Comparison of ENCODE assay signal across 8 mouse cellular contexts in genomic region chr8:69887289-69888243, GRCm38 (mm10). TPM values are rescaled to one million over a fixed set of nuclear protein-coding genes. Genes with fewer than 3 reads are reported as not detected.
DNase-seq lines count a peak whose midpoint lies in the region; ATAC-seq and TF ChIP-seq lines count a peak whose summit lies in the region.

Cilp2 (minus strand) TSS chr8:69887687.

- 2% methylated on average over 60 of the region's 60 CpGs for WGBS in thymus, adult 2 months
- WGBS in intestine, embryonic 15.5 days: under 1% methylated on average over 59 of the region's 60 CpGs
- under 1% methylated on average over 59 of the region's 60 CpGs for WGBS in lung, embryonic 14.5 days

- H3K36me3 ChIP-seq in thymus, adult 2 months (ENCODE audit: control insufficient read depth, insufficient read depth, low read length): no peaks in the 10 kb centered on the region
- H3K36me3 ChIP-seq in intestine, embryonic 15.5 days: no peaks in the 10 kb centered on the region
- no peaks in the 10 kb centered on the region for H3K36me3 ChIP-seq in lung, embryonic 14.5 days (ENCODE audit: insufficient read depth)

- peak within 1 kb of the TSS; percentile 6; the same call in 1 of the 2 replicates for H3K4me3 ChIP-seq in thymus, adult 2 months (ENCODE audit: control insufficient read depth, insufficient read depth, low read length)
- H3K4me3 ChIP-seq in intestine, embryonic 15.5 days (replicated peaks): peak within 1 kb of the TSS; percentile 17
- peak within 1 kb of the TSS; percentile 29 for H3K4me3 ChIP-seq in lung, embryonic 14.5 days (ENCODE audit: low read depth, low read length)

- H3K4me2 ChIP-seq in intestine, embryonic 15.5 days (replicated peaks): peak within 1 kb of the TSS; percentile 48
- peak within 1 kb of the TSS; percentile 53 for H3K4me2 ChIP-seq in lung, embryonic 14.5 days

- ATAC-seq in intestine, embryonic 15.5 days: 0 out of 2 replicates have a peak, but pooled peaks have one; percentile 10
- ATAC-seq in lung, embryonic 14.5 days (ENCODE audit: insufficient read depth): peak; percentile 22; the same call in 1 of the 2 replicates
- peak; percentile 11; the same call in 1 of the 2 replicates for ATAC-seq in neutrophil, adult 5-6 weeks (ENCODE audit: extremely low read depth, insufficient number of reproducible peaks, low FRiP score, poor library complexity, severe bottlenecking)

- H3K9ac ChIP-seq in intestine, embryonic 15.5 days: no peak within 1 kb of the TSS; the same call in none of the 2 replicates
- no peak within 1 kb of the TSS for H3K9ac ChIP-seq in lung, embryonic 14.5 days

- no peak for TF ChIP-seq CTCF in thymus, adult 2 months (IDR thresholded peaks at IDR 0.05; ENCODE audit: borderline replicate concordance, control insufficient read depth, extremely low read depth, insufficient read depth, low read length, poor library complexity)
- TF ChIP-seq CTCF in lung, embryonic 14.5 days (IDR thresholded peaks at IDR 0.05; ENCODE audit: low read depth): no peak

- no peak within 1 kb of the TSS for H3K27ac ChIP-seq in thymus, adult 2 months (ENCODE audit: control insufficient read depth, insufficient read depth, low read length)
- no peak within 1 kb of the TSS for H3K27ac ChIP-seq in intestine, embryonic 15.5 days
- H3K27ac ChIP-seq in lung, embryonic 14.5 days (ENCODE audit: low read depth): no peak within 1 kb of the TSS

- H3K4me1 ChIP-seq in thymus, adult 2 months (replicated peaks; ENCODE audit: control insufficient read depth, insufficient read depth, low read length): peaks cover 13% of the 10 kb centered on the region
- peaks cover 35% of the 10 kb centered on the region for H3K4me1 ChIP-seq in intestine, embryonic 15.5 days (replicated peaks)
- no peaks in the 10 kb centered on the region for H3K4me1 ChIP-seq in lung, embryonic 14.5 days (ENCODE audit: insufficient read depth)

- intact Hi-C loops in left cerebral cortex, postnatal 36 days (cut with DNase I): no loop called here

- no peak for DNase-seq in thymus, adult 2 months
- no peak for DNase-seq in thymus, adult 18-20 months
- peak; percentile 44 for DNase-seq in gastrocnemius, adult 18-20 months (ENCODE audit: low spot score)
- DNase-seq in lung, embryonic 14.5 days: peak; percentile 42
- DNase-seq in urinary bladder, postnatal 10 days (ENCODE audit: low spot score): no peak
- DNase-seq in left cerebral cortex, postnatal 36 days (ENCODE audit: low spot score in 2 of 2): no peak

- H3K9me3 ChIP-seq in intestine, embryonic 15.5 days: no peaks in the 10 kb centered on the region
- H3K9me3 ChIP-seq in lung, embryonic 14.5 days (ENCODE audit: low read depth, low read length): no peaks in the 10 kb centered on the region

- TF ChIP-seq POLR2A in thymus, adult 2 months (IDR thresholded peaks at IDR 0.05; ENCODE audit: control insufficient read depth, extremely low read depth, insufficient read depth, low read length, poor library complexity): no peak

- peaks cover 30% of the 10 kb centered on the region for H3K27me3 ChIP-seq in thymus, adult 2 months (ENCODE audit: control insufficient read depth, insufficient read depth, low read length)
- H3K27me3 ChIP-seq in intestine, embryonic 15.5 days (replicated peaks): peaks cover 85% of the 10 kb centered on the region
- H3K27me3 ChIP-seq in lung, embryonic 14.5 days (ENCODE audit: insufficient read depth, low read length): peaks cover 84% of the 10 kb centered on the region

RNA-seq across cellular contexts. Expression of gene Cilp2, which starts in this region (rescaled TPM):
- 0.75 and 2.2 TPM in 2 replicates for polyA plus RNA-seq in thymus, adult 2 months (2012; rRNA removed)
- 1 to 10 TPM; 2.5 to 2.7 TPM for total RNA-seq in gastrocnemius, adult 18-20 months (2021)
- polyA plus RNA-seq in intestine, embryonic 15.5 days (2015; fragmentation: Nextera tagmentation; extraction: Ambion mirVana): 0.48 and 0.65 TPM in 2 replicates
- 0.25 and 0.31 TPM in 2 replicates for polyA plus RNA-seq in lung, embryonic 14.5 days (2014; fragmentation: Nextera tagmentation; extraction: Ambion mirVana)
- not detected in 2 replicates for total RNA-seq in neutrophil, adult 5-6 weeks (2017)
- total RNA-seq in left cerebral cortex, postnatal 36 days (2021): 1 to 10 TPM in 1 of 2 experiments, under 1 TPM in 1; 0.91 to 1.0 TPM

Comparison
In these comparisons a context has a peak if more than half of its experiments do, and no peak if none do; other contexts are left out.
1. Peak in ATAC-seq, H3K4me3 ChIP-seq and H3K4me2 ChIP-seq in intestine, embryonic 15.5 days; RNA of the gene not detected or under 1 TPM.
2. Peak in DNase-seq, ATAC-seq, H3K4me3 ChIP-seq and H3K4me2 ChIP-seq in lung, embryonic 14.5 days; RNA of the gene not detected or under 1 TPM.
3. Peak in ATAC-seq in neutrophil, adult 5-6 weeks; RNA of the gene not detected or under 1 TPM.